Mouse (Mus musculus): Measurements from ENCODE around the gene Ipmk. TPM values are rescaled to one million over a fixed set of nuclear protein-coding genes. Genes with fewer than 3 reads are reported as not detected.

Gene Ipmk
- polyA plus RNA-seq, 1 experiment = 17.5 TPM

GRCm38 (mm10) chr10:71413401-71413800, 65.8 kb downstream of the Ipmk start:
- WGBS = 90% methylated on average over 12 of the region's 12 CpGs
- no peak for TF ChIP-seq CTCF (IDR thresholded peaks at IDR 0.05; ENCODE audit: borderline replicate concordance, insufficient read depth, low read depth, low read length)
- no peak for TF ChIP-seq POLR2A (IDR thresholded peaks at IDR 0.05; ENCODE audit: borderline replicate concordance, insufficient read depth, low read length)
- no peak overlapping the region for H3K27ac ChIP-seq (ENCODE audit: insufficient read depth, low read length)

GRCm38 (mm10) chr10:71421531-71421930, 74.0 kb downstream of the Ipmk start:
- DNase-seq = no peak
- WGBS = 55% methylated on average over 5 of the region's 5 CpGs
- H3K4me1 ChIP-seq (ENCODE audit: control insufficient read depth, insufficient read depth, low read length) = no peaks in the 10 kb centered on the region
- no peak overlapping the region for H3K4me3 ChIP-seq (replicated peaks; ENCODE audit: insufficient read depth, low read depth, low read length)
- H3K27me3 ChIP-seq (ENCODE audit: control insufficient read depth, insufficient read depth, low read length) = no peaks in the 10 kb centered on the region
- H3K27ac ChIP-seq (ENCODE audit: insufficient read depth, low read length) = no peak overlapping the region
- TF ChIP-seq CTCF (IDR thresholded peaks at IDR 0.05; ENCODE audit: borderline replicate concordance, insufficient read depth, low read depth, low read length) (0 out of 2 replicates have a peak, but pooled peaks have one; percentile 2), POLR2A (IDR thresholded peaks at IDR 0.05; ENCODE audit: borderline replicate concordance, insufficient read depth, low read length) (no peak)

More at GRCm38 (mm10) chr10:71413401-71413800, 65.8 kb downstream of the Ipmk start:
- H3K4me3 ChIP-seq (replicated peaks; ENCODE audit: insufficient read depth, low read depth, low read length) = no peak overlapping the region
- no peaks in the 10 kb centered on the region for H3K27me3 ChIP-seq (ENCODE audit: control insufficient read depth, insufficient read depth, low read length)
- H3K4me1 ChIP-seq (ENCODE audit: control insufficient read depth, insufficient read depth, low read length) = no peaks in the 10 kb centered on the region
- no peak for DNase-seq

- Histone ChIP-seq H3K4me1 (ENCODE audit: control insufficient read depth, insufficient read depth, low read length) (no peaks in the 10 kb centered on the region), H3K27ac (ENCODE audit: insufficient read depth, low read length) (no peak overlapping the region), H3K4me3 (replicated peaks; ENCODE audit: insufficient read depth, low read depth, low read length) (no peak overlapping the region), H3K27me3 (ENCODE audit: control insufficient read depth, insufficient read depth, low read length) (no peaks in the 10 kb centered on the region)
- 32% methylated on average over 14 of the region's 14 CpGs for WGBS
- DNase-seq = peak; percentile 41 to 66
- TF ChIP-seq CTCF (IDR thresholded peaks at IDR 0.05; ENCODE audit: borderline replicate concordance, insufficient read depth, low read depth, low read length) (peak; percentile 76), POLR2A (IDR thresholded peaks at IDR 0.05; ENCODE audit: borderline replicate concordance, insufficient read depth, low read length) (no peak)
Measured at GRCm38 (mm10) chr10:71422047-71423037, 74.8 kb downstream of the Ipmk start.

GRCm38 (mm10) chr10:71426740-71427139, 79.2 kb downstream of the Ipmk start:
- Histone ChIP-seq H3K27ac (ENCODE audit: insufficient read depth, low read length) (no peak overlapping the region), H3K4me3 (replicated peaks; ENCODE audit: insufficient read depth, low read depth, low read length) (no peak overlapping the region), H3K4me1 (ENCODE audit: control insufficient read depth, insufficient read depth, low read length) (no peaks in the 10 kb centered on the region), H3K27me3 (ENCODE audit: control insufficient read depth, insufficient read depth, low read length) (no peaks in the 10 kb centered on the region)
- TF ChIP-seq CTCF (IDR thresholded peaks at IDR 0.05; ENCODE audit: borderline replicate concordance, insufficient read depth, low read depth, low read length) (no peak), POLR2A (IDR thresholded peaks at IDR 0.05; ENCODE audit: borderline replicate concordance, insufficient read depth, low read length) (no peak)
- no peak for DNase-seq
- WGBS = 38% methylated on average over 6 of the region's 6 CpGs

- 43% methylated on average over 10 of the region's 10 CpGs for WGBS
- Histone ChIP-seq H3K4me3 (replicated peaks; ENCODE audit: insufficient read depth, low read depth, low read length) (no peak overlapping the region), H3K4me1 (ENCODE audit: control insufficient read depth, insufficient read depth, low read length) (no peaks in the 10 kb centered on the region), H3K27me3 (ENCODE audit: control insufficient read depth, insufficient read depth, low read length) (no peaks in the 10 kb centered on the region), H3K27ac (ENCODE audit: insufficient read depth, low read length) (no peak overlapping the region)
- no peak for DNase-seq
- TF ChIP-seq CTCF (IDR thresholded peaks at IDR 0.05; ENCODE audit: borderline replicate concordance, insufficient read depth, low read depth, low read length) = no peak
- TF ChIP-seq POLR2A (IDR thresholded peaks at IDR 0.05; ENCODE audit: borderline replicate concordance, insufficient read depth, low read length) = no peak
Measured at GRCm38 (mm10) chr10:71427381-71427780, 79.8 kb downstream of the Ipmk start.

GRCm38 (mm10) chr10:71428246-71428864, 80.8 kb downstream of the Ipmk start:
- WGBS = 77% methylated on average over 13 of the region's 13 CpGs
- TF ChIP-seq POLR2A (IDR thresholded peaks at IDR 0.05; ENCODE audit: borderline replicate concordance, insufficient read depth, low read length) = no peak
- no peak for TF ChIP-seq CTCF (IDR thresholded peaks at IDR 0.05; ENCODE audit: borderline replicate concordance, insufficient read depth, low read depth, low read length)
- DNase-seq = no peak
- H3K27me3 ChIP-seq (ENCODE audit: control insufficient read depth, insufficient read depth, low read length) = no peaks in the 10 kb centered on the region
- H3K4me1 ChIP-seq (ENCODE audit: control insufficient read depth, insufficient read depth, low read length) = no peaks in the 10 kb centered on the region
- H3K27ac ChIP-seq (ENCODE audit: insufficient read depth, low read length) = no peak overlapping the region
- no peak overlapping the region for H3K4me3 ChIP-seq (replicated peaks; ENCODE audit: insufficient read depth, low read depth, low read length)

GRCm38 (mm10) chr10:71430661-71431060, 83.1 kb downstream of the Ipmk start:
- Histone ChIP-seq H3K27ac (ENCODE audit: insufficient read depth, low read length) (no peak overlapping the region), H3K27me3 (ENCODE audit: control insufficient read depth, insufficient read depth, low read length) (no peaks in the 10 kb centered on the region), H3K4me1 (ENCODE audit: control insufficient read depth, insufficient read depth, low read length) (no peaks in the 10 kb centered on the region), H3K4me3 (replicated peaks; ENCODE audit: insufficient read depth, low read depth, low read length) (no peak overlapping the region)
- no peak for DNase-seq
- TF ChIP-seq POLR2A (IDR thresholded peaks at IDR 0.05; ENCODE audit: borderline replicate concordance, insufficient read depth, low read length) (no peak), CTCF (IDR thresholded peaks at IDR 0.05; ENCODE audit: borderline replicate concordance, insufficient read depth, low read depth, low read length) (no peak)
- WGBS = 88% methylated on average over 6 of the region's 6 CpGs

Data from cerebellum, adult 2 months (tissue).